Mouse (Mus musculus): ENCODE measurements around the gene N4bp2l2. TPM values are rescaled to one million over a fixed set of nuclear protein-coding genes. Genes with fewer than 3 reads are reported as not detected.

N4bp2l2 gene
- polyA plus RNA-seq, 2 experiments = 12.3 to 25.1 TPM

DNA sequence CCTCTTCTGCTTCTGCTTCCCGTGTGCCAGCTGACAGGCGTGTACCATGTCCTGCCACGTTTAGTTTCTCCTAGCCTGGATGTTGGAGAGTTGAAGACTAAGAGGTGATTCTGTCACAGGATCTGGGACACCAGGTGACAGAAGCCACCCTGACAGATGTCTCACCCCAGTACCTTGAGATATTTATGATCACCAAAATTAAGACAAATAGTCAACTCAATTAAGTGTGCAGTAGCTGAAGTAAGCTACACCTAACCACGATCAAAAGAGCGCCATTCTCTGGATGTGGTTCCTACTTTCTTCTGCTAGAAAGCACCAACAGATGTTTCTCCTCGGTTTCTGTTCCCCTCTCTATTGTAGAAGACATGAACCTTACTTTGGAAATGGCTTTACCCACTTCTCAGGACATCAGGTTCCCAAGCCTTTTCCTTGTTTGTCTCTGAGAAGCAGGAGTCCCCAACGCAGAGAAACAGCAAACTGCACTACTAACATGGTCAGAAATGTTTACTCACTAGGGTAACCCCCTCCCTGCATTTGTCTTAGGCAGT, 45.3 kb downstream of the N4bp2l2 start:
- DNase-seq (ENCODE audit: low read depth in 3 of 3, low spot score in 3 of 3) (no peak), ATAC-seq (ENCODE audit: insufficient read depth) (no peak)
- Histone ChIP-seq H3K36me3 (replicated peaks; ENCODE audit: control insufficient read depth, insufficient read depth, low read depth) (no peaks in the 10 kb centered on the region), H3K4me3 (ENCODE audit: insufficient read depth in 1 of 2, low read depth in 2 of 2, low read length in 2 of 2) (no peak overlapping the region), H3K27me3 (ENCODE audit: control insufficient read depth, insufficient read depth, low read length) (no peaks in the 10 kb centered on the region), H3K4me2 (ENCODE audit: low read depth) (no peak overlapping the region), H3K9me3 (ENCODE audit: control insufficient read depth, low read length) (no peaks in the 10 kb centered on the region), H3K4me1 (replicated peaks; ENCODE audit: control insufficient read depth in 2 of 2, insufficient read depth in 2 of 2, low read length in 1 of 2) (0 out of 4 replicates have a peak, but pooled peaks cover 0 to 4% of the 10 kb centered on the region in 2 experiments), H3K9ac (replicated peaks) (no peak overlapping the region), H3K27ac (no peak overlapping the region)
- no peak for TF ChIP-seq CTCF (IDR thresholded peaks at IDR 0.05; ENCODE audit: low read depth)
- WGBS (ENCODE audit: insufficient replicate concordance) = 69% methylated on average over 7 of the region's 7 CpGs

DNA sequence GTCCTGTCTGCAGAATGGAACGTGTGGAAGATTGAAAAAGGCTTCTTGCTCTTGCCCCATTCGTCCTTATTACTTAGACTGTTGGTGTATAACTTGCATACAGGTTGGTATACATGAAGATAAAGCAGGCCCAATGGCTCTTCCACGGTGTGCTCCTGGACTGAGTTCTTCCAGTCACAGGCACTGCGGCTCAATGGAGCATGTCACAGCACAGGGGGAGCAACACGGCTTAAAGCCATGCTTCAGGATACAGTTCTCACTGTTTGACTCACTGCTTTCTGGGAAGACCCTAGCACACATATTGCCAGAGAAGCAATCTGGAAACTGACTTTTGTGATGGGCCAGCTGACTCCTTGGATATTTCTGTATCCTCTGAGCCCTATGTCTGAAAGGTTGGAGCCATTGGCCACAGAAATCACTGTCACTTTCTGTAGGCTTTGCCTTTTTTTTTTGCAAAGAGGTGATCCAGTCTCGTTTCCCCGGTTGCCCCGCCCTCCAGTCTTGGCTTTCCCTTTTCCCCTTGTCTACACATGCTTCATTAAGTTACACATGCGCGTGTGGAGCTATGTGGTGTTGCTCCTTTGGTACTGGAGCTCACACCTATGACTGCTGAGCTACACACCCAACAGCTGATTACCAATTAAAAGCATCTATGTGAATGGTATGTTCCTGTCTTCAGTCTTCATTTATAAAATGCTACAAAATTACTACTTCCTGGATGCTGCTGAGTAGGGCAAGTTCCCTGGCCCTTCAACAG, 47.2 kb downstream of the N4bp2l2 start:
- DNase-seq (ENCODE audit: low read depth in 3 of 3, low spot score in 3 of 3) (no peak), ATAC-seq (ENCODE audit: insufficient read depth) (no peak)
- H3K4me2 ChIP-seq (ENCODE audit: low read depth) = no peak overlapping the region
- H3K4me1 ChIP-seq (replicated peaks; ENCODE audit: control insufficient read depth in 2 of 2, insufficient read depth in 2 of 2, low read length in 1 of 2) = 0 out of 4 replicates have a peak, but pooled peaks cover 0 to 4% of the 10 kb centered on the region in 2 experiments
- 77% methylated on average over 10 of the region's 10 CpGs for WGBS (ENCODE audit: insufficient replicate concordance)
- no peak for TF ChIP-seq EP300 (IDR thresholded peaks at IDR 0.05; ENCODE audit: low read depth)
- no peak for TF ChIP-seq CTCF (IDR thresholded peaks at IDR 0.05; ENCODE audit: low read depth)
- H3K27ac ChIP-seq = no peak overlapping the region
- H3K27me3 ChIP-seq (ENCODE audit: control insufficient read depth, insufficient read depth, low read length) = no peaks in the 10 kb centered on the region
- H3K4me3 ChIP-seq (ENCODE audit: insufficient read depth in 1 of 2, low read depth in 2 of 2, low read length in 2 of 2) = no peak overlapping the region
- H3K9ac ChIP-seq (replicated peaks) = no peak overlapping the region
- no peaks in the 10 kb centered on the region for H3K9me3 ChIP-seq (ENCODE audit: control insufficient read depth, low read length)
- H3K36me3 ChIP-seq (replicated peaks; ENCODE audit: control insufficient read depth, insufficient read depth, low read depth) = no peaks in the 10 kb centered on the region

DNA sequence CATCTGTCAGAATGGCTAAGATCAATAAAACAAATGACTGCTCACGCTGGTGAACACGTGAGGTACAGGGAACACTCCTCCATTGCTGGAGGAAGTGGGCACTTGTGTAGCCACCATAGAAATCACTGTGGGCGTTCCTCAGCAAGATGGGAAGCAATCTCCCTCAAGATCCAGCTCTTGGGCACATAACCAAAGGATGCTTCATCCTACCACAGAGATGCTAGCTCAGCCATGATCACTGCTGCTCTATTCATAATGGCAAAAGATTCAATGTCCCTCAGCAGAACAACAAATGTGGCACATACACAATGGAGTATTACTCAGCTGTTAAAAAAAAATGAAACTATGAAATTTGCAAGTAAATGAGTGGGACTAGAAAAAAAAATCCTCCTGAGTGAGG, 49.3 kb downstream of the N4bp2l2 start:
- Histone ChIP-seq H3K4me1 (replicated peaks; ENCODE audit: control insufficient read depth in 2 of 2, insufficient read depth in 2 of 2, low read length in 1 of 2) (no peaks in the 10 kb centered on the region), H3K9me3 (ENCODE audit: control insufficient read depth, low read length) (no peaks in the 10 kb centered on the region), H3K4me2 (ENCODE audit: low read depth) (no peak overlapping the region), H3K36me3 (replicated peaks; ENCODE audit: control insufficient read depth, insufficient read depth, low read depth) (no peaks in the 10 kb centered on the region), H3K27ac (no peak overlapping the region), H3K27me3 (ENCODE audit: control insufficient read depth, insufficient read depth, low read length) (no peaks in the 10 kb centered on the region), H3K4me3 (ENCODE audit: insufficient read depth in 1 of 2, low read depth in 2 of 2, low read length in 2 of 2) (no peak overlapping the region), H3K9ac (replicated peaks) (no peak overlapping the region)
- WGBS (ENCODE audit: insufficient replicate concordance) = 53% methylated on average over 3 of the region's 3 CpGs
- ATAC-seq (ENCODE audit: insufficient read depth) (no peak), DNase-seq (ENCODE audit: low read depth in 3 of 3, low spot score in 3 of 3) (no peak)
- TF ChIP-seq CTCF (IDR thresholded peaks at IDR 0.05; ENCODE audit: low read depth) (no peak), EP300 (IDR thresholded peaks at IDR 0.05; ENCODE audit: low read depth) (no peak)

DNA sequence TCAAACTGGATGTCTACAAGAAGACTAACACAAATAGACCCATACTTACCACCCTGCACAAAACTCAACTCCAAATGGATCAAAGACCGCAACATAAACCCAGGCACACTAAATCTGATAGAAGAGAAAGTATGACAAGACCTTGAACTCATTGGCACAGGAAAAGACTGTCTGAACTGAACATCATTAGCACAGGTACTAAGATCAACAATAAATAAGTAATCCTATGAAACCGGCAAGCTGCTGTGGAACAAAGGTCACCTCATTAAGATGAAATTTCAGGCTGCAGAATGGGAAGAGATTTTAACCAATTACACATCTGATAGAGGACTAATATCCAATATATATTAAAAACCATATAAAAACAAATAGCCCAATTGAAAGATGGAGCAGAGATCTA, 49.8 kb downstream of the N4bp2l2 start:
- no peak for ATAC-seq (ENCODE audit: insufficient read depth)

DNA sequence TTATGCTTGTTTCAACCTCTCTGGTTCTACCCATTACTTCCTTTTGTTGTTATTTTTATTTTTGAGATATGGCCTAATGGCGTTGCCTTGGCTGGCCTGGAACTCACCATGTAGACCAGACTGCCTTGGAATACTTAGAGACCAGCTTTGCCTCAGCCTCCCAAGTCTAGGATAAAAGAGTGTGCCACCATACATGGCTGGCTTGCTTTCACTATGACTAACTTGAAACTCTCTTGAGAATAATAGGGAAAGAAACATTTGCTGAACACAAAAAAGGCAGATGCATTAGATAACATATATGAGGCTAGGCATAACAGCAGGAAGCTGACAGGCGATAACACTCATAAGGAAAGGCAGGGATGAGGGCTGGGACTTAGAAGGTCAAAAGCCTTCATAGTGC, 51.9 kb downstream of the N4bp2l2 start:
- Histone ChIP-seq H3K4me3 (ENCODE audit: insufficient read depth in 1 of 2, low read depth in 2 of 2, low read length in 2 of 2) (no peak overlapping the region), H3K27me3 (ENCODE audit: control insufficient read depth, insufficient read depth, low read length) (no peaks in the 10 kb centered on the region), H3K27ac (no peak overlapping the region), H3K36me3 (replicated peaks; ENCODE audit: control insufficient read depth, insufficient read depth, low read depth) (no peaks in the 10 kb centered on the region), H3K9me3 (ENCODE audit: control insufficient read depth, low read length) (no peaks in the 10 kb centered on the region), H3K4me1 (replicated peaks; ENCODE audit: control insufficient read depth in 2 of 2, insufficient read depth in 2 of 2, low read length in 1 of 2) (no peaks in the 10 kb centered on the region), H3K4me2 (ENCODE audit: low read depth) (no peak overlapping the region), H3K9ac (replicated peaks) (no peak overlapping the region)
- no peak for ATAC-seq (ENCODE audit: insufficient read depth)
- WGBS (ENCODE audit: insufficient replicate concordance) = 70% methylated on average over 2 of the region's 2 CpGs
- no peak for DNase-seq (ENCODE audit: low read depth in 3 of 3, low spot score in 3 of 3)
- TF ChIP-seq CTCF (IDR thresholded peaks at IDR 0.05; ENCODE audit: low read depth) (no peak), EP300 (IDR thresholded peaks at IDR 0.05; ENCODE audit: low read depth) (no peak)

More for the DNA sequence above, 49.8 kb downstream of the N4bp2l2 start:
- H3K27ac ChIP-seq = no peak overlapping the region
- H3K27me3 ChIP-seq (ENCODE audit: control insufficient read depth, insufficient read depth, low read length) = no peaks in the 10 kb centered on the region
- no peaks in the 10 kb centered on the region for H3K9me3 ChIP-seq (ENCODE audit: control insufficient read depth, low read length)
- DNase-seq (ENCODE audit: low read depth in 3 of 3, low spot score in 3 of 3) = no peak
- TF ChIP-seq EP300 (IDR thresholded peaks at IDR 0.05; ENCODE audit: low read depth) (no peak), CTCF (IDR thresholded peaks at IDR 0.05; ENCODE audit: low read depth) (no peak)
- no peak overlapping the region for H3K9ac ChIP-seq (replicated peaks)
- no peak overlapping the region for H3K4me2 ChIP-seq (ENCODE audit: low read depth)
- no peaks in the 10 kb centered on the region for H3K36me3 ChIP-seq (replicated peaks; ENCODE audit: control insufficient read depth, insufficient read depth, low read depth)
- H3K4me1 ChIP-seq (replicated peaks; ENCODE audit: control insufficient read depth in 2 of 2, insufficient read depth in 2 of 2, low read length in 1 of 2) = no peaks in the 10 kb centered on the region
- H3K4me3 ChIP-seq (ENCODE audit: insufficient read depth in 1 of 2, low read depth in 2 of 2, low read length in 2 of 2) = no peak overlapping the region
- 83% methylated on average over 2 of the region's 2 CpGs for WGBS (ENCODE audit: insufficient replicate concordance)

Data from liver, embryonic 14.5 days (tissue).